Mouse (Mus musculus) cerebellum, adult 2 months (tissue): ENCODE results near the gene Cacna1i. TPM values are rescaled to one million over a fixed set of nuclear protein-coding genes. Genes with fewer than 3 reads are reported as not detected.

ENCODE experiments used
- DNase-seq, 2 experiments: peaks; one replicate each; pipeline ENCODE4 v3.0.0; 2021
- H3K27ac ChIP-seq: fragments of 200-500 bp; 2 replicates; pipeline ENCODE4 v1.5.1; 2012; ENCODE audit warnings: low read length, control low read depth, inconsistent platforms; ENCODE audit not compliant: insufficient read depth
- H3K27me3 ChIP-seq: fragments of 200-500 bp; 2 replicates; pipeline ENCODE4 v1.6.1; 2012; ENCODE audit warnings: inconsistent platforms, mild to moderate bottlenecking, low read length, moderate library complexity; ENCODE audit not compliant: control insufficient read depth, insufficient read depth
- H3K4me1 ChIP-seq: fragments of 200-500 bp; 2 replicates; pipeline ENCODE4 v1.6.1; 2011; ENCODE audit warnings: low read length; ENCODE audit not compliant: control insufficient read depth, insufficient read depth
- H3K4me3 ChIP-seq: fragments of 200-500 bp; replicated peaks from 2 replicates; pipeline ENCODE3; 2011; ENCODE audit warnings: mild to moderate bottlenecking, low read depth, low read length, control low read depth; ENCODE audit not compliant: insufficient read depth
- CTCF ChIP-seq: fragments of 200-500 bp; IDR thresholded peaks from 2 replicates; pipeline ENCODE4 v1.5.1; 2011; ENCODE audit warnings: low read depth, mild to moderate bottlenecking, control low read depth, low read length, moderate library complexity, borderline replicate concordance; ENCODE audit not compliant: insufficient read depth
- POLR2A ChIP-seq: fragments of 200-500 bp; IDR thresholded peaks from 2 replicates; pipeline ENCODE4 v1.6.1; 2011; ENCODE audit warnings: low read length, control low read depth, borderline replicate concordance; ENCODE audit not compliant: insufficient read depth
- WGBS: fragments of 180-500 bp; shearing (Covaris S2); methylation state at CpG from one replicate; pipeline ENCODE4 v1.1.7; 2018; 5-methylcytosine and 5-hydroxymethylcytosine counted together
- polyA plus RNA-seq: library from polyadenylated mRNA; depleted of rRNA; stranded (reverse); fragments of >200 nt; gene quantifications from 2 replicates; pipeline ENCODE4 v1.2.3, GENCODE M21; 2012

Cacna1i gene
- polyA plus RNA-seq, 1 experiment, result 20.8 TPM

GRCm38 (mm10) chr15:80395035-80395434, 108.0 kb downstream of the Cacna1i start:
- TF ChIP-seq CTCF (no peak), POLR2A (no peak)
- peaks cover 20% of the 10 kb centered on the region for H3K4me1 ChIP-seq
- whole genome bisulfite sequencing, result 24% methylated on average over 21 of the region's 22 CpGs
- H3K27me3 ChIP-seq, result no peaks in the 10 kb centered on the region
- H3K27ac ChIP-seq, result no peak overlapping the region
- no peak overlapping the region for H3K4me3 ChIP-seq
- peak in 1 of 2 experiments; percentile 25 for DNase-seq

- H3K27ac ChIP-seq, result peak overlapping the region; percentile 55
- H3K4me1 ChIP-seq, result peaks cover 25% of the 10 kb centered on the region
- peak; percentile 42 to 54 for DNase-seq
- WGBS, result 37% methylated on average over 1 of the region's 1 CpGs
- TF ChIP-seq CTCF, result no peak
- no peak for TF ChIP-seq POLR2A
- no peaks in the 10 kb centered on the region for H3K27me3 ChIP-seq
- no peak overlapping the region for H3K4me3 ChIP-seq
These were observed 112.4 kb downstream of the Cacna1i start for GRCm38 (mm10) chr15:80399451-80399850.

GRCm38 (mm10) chr15:80401387-80401898, 114.4 kb downstream of the Cacna1i start:
- 28% methylated on average over 2 of the region's 2 CpGs for WGBS
- Histone ChIP-seq H3K27me3 (no peaks in the 10 kb centered on the region), H3K4me1 (peaks cover 17% of the 10 kb centered on the region), H3K27ac (no peak overlapping the region), H3K4me3 (no peak overlapping the region)
- DNase-seq, result peak in 1 of 2 experiments; percentile 19
- no peak for TF ChIP-seq CTCF
- no peak for TF ChIP-seq POLR2A

GRCm38 (mm10) chr15:80401980-80402379, 114.9 kb downstream of the Cacna1i start:
- no peak for DNase-seq
- Histone ChIP-seq H3K27ac (no peak overlapping the region), H3K27me3 (no peaks in the 10 kb centered on the region), H3K4me3 (no peak overlapping the region), H3K4me1 (peaks cover 17% of the 10 kb centered on the region)
- TF ChIP-seq POLR2A, result no peak
- no peak for TF ChIP-seq CTCF
- 39% methylated on average over 8 of the region's 8 CpGs for WGBS

GRCm38 (mm10) chr15:80407873-80408272, 120.8 kb downstream of the Cacna1i start:
- no peak for DNase-seq
- no peak overlapping the region for H3K27ac ChIP-seq
- no peak for TF ChIP-seq POLR2A
- no peak for TF ChIP-seq CTCF
- H3K4me3 ChIP-seq, result no peak overlapping the region
- WGBS, result 22% methylated on average over 1 of the region's 1 CpGs
- peaks cover 4% of the 10 kb centered on the region; the same call in 1 of the 2 replicates for H3K4me1 ChIP-seq
- no peaks in the 10 kb centered on the region for H3K27me3 ChIP-seq

GRCm38 (mm10) chr15:80410661-80411060, 123.6 kb downstream of the Cacna1i start:
- no peak for DNase-seq
- H3K4me1 ChIP-seq, result peaks cover 9% of the 10 kb centered on the region; the same call in 1 of the 2 replicates
- no peak overlapping the region for H3K27ac ChIP-seq
- 36% methylated on average over 7 of the region's 7 CpGs for WGBS
- H3K27me3 ChIP-seq, result no peaks in the 10 kb centered on the region
- H3K4me3 ChIP-seq, result no peak overlapping the region
- TF ChIP-seq POLR2A (no peak), CTCF (no peak)

- 68% methylated on average over 4 of the region's 4 CpGs for WGBS
These were observed 126.0 kb downstream of the Cacna1i start for GRCm38 (mm10) chr15:80413070-80413469.

GRCm38 (mm10) chr15:80413988-80414721, 127.1 kb downstream of the Cacna1i start:
- TF ChIP-seq CTCF, result no peak
- TF ChIP-seq POLR2A, result no peak
- H3K4me3 ChIP-seq, result no peak overlapping the region
- peak; percentile 15 to 32 for DNase-seq
- H3K27me3 ChIP-seq, result no peaks in the 10 kb centered on the region
- 36% methylated on average over 17 of the region's 17 CpGs for WGBS
- peaks cover 6% of the 10 kb centered on the region; the same call in 1 of the 2 replicates for H3K4me1 ChIP-seq
- no peak overlapping the region for H3K27ac ChIP-seq

More at GRCm38 (mm10) chr15:80413070-80413469, 126.0 kb downstream of the Cacna1i start:
- peaks cover 6% of the 10 kb centered on the region; the same call in 1 of the 2 replicates for H3K4me1 ChIP-seq
- DNase-seq, result no peak
- TF ChIP-seq POLR2A (no peak), CTCF (no peak)
- no peak overlapping the region for H3K27ac ChIP-seq
- no peak overlapping the region for H3K4me3 ChIP-seq
- H3K27me3 ChIP-seq, result no peaks in the 10 kb centered on the region
